Mouse (Mus musculus) forebrain, postnatal 0 days (tissue): ENCODE measurements at regions not wholly inside any gene's neighbourhood (a gene's known extent, or its start where the extent isn't known, plus 50 kb on each side); places are given as distances from the start of the nearest gene placed in this dataset.

Experiments used
- ATAC-seq: fragments of 200-750 bp; cut with Nextera tagmentation; 2 replicates; pipeline ENCODE4 v1.8.0; 2017; ENCODE audit warnings: mild to moderate bottlenecking, moderate library complexity
- DNase-seq: peaks from one replicate; pipeline ENCODE4 v3.0.0-alpha.2; 2015
- H3K27ac ChIP-seq: fragments of 300-500 bp; sonication (generic); 2 replicates; pipeline ENCODE4 v1.5.1; 2014; ENCODE audit warnings: low read depth, mild to moderate bottlenecking, antibody characterized with exemption, low read length, moderate library complexity, mixed read lengths
- H3K27me3 ChIP-seq: fragments of 300-500 bp; sonication (generic); 2 replicates; pipeline ENCODE4 v1.6.1; 2014; ENCODE audit warnings: mild to moderate bottlenecking, low read length, mixed read lengths; ENCODE audit not compliant: insufficient read depth
- H3K36me3 ChIP-seq: fragments of 300-500 bp; sonication (generic); 2 replicates; pipeline ENCODE4 v1.6.1; 2014; ENCODE audit warnings: mild to moderate bottlenecking, moderate library complexity; ENCODE audit not compliant: insufficient read depth
- H3K4me1 ChIP-seq: fragments of 300-500 bp; sonication (generic); 2 replicates; pipeline ENCODE4 v1.6.1; 2014; ENCODE audit warnings: antibody characterized with exemption; ENCODE audit not compliant: insufficient read depth
- H3K4me2 ChIP-seq: fragments of 300-500 bp; sonication (generic); 2 replicates; pipeline ENCODE4 v1.6.1; 2014; ENCODE audit warnings: low read depth, mild to moderate bottlenecking, moderate library complexity
- H3K4me3 ChIP-seq: fragments of 300-500 bp; sonication (generic); 2 replicates; pipeline ENCODE4 v1.5.1; 2014; ENCODE audit warnings: low read depth, low read length, mixed read lengths
- H3K9ac ChIP-seq: fragments of 300-500 bp; sonication (generic); 2 replicates; pipeline ENCODE4 v1.6.1; 2014; ENCODE audit warnings: mild to moderate bottlenecking
- H3K9me3 ChIP-seq: fragments of 300-500 bp; sonication (generic); 2 replicates; pipeline ENCODE4 v1.6.1; 2016; ENCODE audit warnings: low read length
- CTCF ChIP-seq: sonication (generic); IDR thresholded peaks from 2 replicates; pipeline ENCODE4 v1.5.1; 2016; ENCODE audit warnings: antibody characterized with exemption, control low read depth, low read depth
- WGBS: fragments of 180-500 bp; shearing (Covaris S2); extraction: QIAGEN DNeasy Blood & Tissue Kit; methylation state at CpG from one replicate; pipeline ENCODE4 v1.1.7; 2014; 5-methylcytosine and 5-hydroxymethylcytosine counted together

DNA sequence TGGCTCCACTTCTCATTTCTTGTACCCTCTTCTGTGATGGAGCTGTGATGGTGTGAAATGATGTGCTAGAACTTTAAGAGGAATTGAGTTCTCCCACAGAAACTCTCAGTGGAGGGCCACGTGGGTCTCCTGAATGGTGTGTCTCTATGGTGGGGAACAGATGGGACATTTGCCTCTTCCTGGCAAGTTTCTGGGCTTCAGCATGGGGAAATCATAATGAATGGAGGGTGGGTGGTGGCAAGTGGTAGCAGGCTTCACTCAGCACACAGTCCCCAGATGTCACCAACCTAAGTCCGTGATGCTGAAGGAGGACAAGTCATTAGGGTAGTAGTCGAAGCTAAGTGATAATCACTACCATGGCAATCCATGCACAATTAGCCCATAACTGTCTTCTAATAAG lies 51.2 kb upstream of the Man1a2 start:
- DNase-seq (no peak), ATAC-seq (no peak)
- 73% methylated on average over 3 of the region's 3 CpGs for WGBS
- no peaks in the 10 kb centered on the region for H3K9me3 ChIP-seq
- H3K4me2 ChIP-seq, result no peak overlapping the region
- H3K27ac ChIP-seq, result no peak overlapping the region
- H3K36me3 ChIP-seq, result no peaks in the 10 kb centered on the region
- H3K4me3 ChIP-seq, result no peak overlapping the region
- no peak for TF ChIP-seq CTCF
- no peaks in the 10 kb centered on the region for H3K4me1 ChIP-seq
- H3K9ac ChIP-seq, result no peak overlapping the region
- no peaks in the 10 kb centered on the region for H3K27me3 ChIP-seq
